Mouse (Mus musculus) T-helper 1 cell (primary cell): ENCODE results near the gene Rita1.

Experiments
- in situ Hi-C: fragments of 300-600 bp; cut with MboI, MseI; formaldehyde crosslinking; loops from one replicate; pipeline ENCODE4 v1.15.1; 2025; ENCODE audit warnings: high pct_unique_total_duplicates

Gene Rita1

DNA sequence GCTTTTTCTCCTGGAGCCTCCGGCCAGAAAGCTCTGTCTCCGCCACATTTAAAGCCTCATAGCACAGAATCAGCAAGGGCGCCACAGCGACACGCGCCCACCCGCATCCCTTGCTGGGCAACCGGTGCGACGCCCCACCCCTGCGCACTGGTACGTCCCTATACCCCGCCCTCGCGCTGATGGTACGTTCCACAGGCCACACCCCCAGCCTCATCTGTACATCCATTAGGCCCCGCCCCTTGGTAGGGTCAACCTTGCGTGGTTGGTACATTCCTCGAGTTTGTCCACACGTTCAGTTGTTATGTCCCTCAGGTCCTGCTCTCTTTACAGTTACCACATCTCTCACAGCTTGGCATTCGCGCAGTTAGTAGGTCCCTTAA is at the start of gene Rita1, which contains the start of gene Ddx54:
TSS of gene Rita1 (minus strand) at position 148 of the 380 bp plus-strand sequence.
TSS of gene Ddx54 (plus strand) at position 298 of the 380 bp plus-strand sequence.
- in situ Hi-C loops, result no loop called here

DNA sequence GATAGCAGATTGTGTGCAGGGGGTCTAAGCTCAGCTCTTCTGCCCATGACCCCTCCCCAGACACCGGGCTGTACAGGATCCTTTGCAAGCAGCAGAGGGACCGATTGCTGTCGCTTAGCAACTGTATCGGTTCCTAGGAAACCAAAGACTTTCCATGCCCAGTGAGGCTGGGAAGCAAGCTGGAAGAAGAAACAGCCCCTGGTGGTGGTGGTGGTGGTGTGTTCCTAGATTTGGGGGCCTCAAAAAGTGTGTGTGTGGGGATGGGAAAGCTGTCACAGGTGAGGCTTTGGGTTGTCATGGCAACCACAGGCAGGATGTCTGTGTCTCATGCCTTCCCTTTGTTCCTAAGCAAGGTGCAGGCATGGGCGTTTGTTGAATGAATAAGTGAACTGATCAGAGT is 48.4 kb upstream of the Rita1 start:
- in situ Hi-C loops, result loop anchor here (5.0 kb wide), 1 partner anchor 39 kb away; no protein-coding TSS in a partner anchor

- in situ Hi-C loops, result no loop called here
These were observed 43.9 kb upstream of the Rita1 start for GRCm38 (mm10) chr5:120656281-120656751.

- in situ Hi-C loops, result no loop called here
These were observed 41.5 kb upstream of the Rita1 start for GRCm38 (mm10) chr5:120653873-120654272.

DNA sequence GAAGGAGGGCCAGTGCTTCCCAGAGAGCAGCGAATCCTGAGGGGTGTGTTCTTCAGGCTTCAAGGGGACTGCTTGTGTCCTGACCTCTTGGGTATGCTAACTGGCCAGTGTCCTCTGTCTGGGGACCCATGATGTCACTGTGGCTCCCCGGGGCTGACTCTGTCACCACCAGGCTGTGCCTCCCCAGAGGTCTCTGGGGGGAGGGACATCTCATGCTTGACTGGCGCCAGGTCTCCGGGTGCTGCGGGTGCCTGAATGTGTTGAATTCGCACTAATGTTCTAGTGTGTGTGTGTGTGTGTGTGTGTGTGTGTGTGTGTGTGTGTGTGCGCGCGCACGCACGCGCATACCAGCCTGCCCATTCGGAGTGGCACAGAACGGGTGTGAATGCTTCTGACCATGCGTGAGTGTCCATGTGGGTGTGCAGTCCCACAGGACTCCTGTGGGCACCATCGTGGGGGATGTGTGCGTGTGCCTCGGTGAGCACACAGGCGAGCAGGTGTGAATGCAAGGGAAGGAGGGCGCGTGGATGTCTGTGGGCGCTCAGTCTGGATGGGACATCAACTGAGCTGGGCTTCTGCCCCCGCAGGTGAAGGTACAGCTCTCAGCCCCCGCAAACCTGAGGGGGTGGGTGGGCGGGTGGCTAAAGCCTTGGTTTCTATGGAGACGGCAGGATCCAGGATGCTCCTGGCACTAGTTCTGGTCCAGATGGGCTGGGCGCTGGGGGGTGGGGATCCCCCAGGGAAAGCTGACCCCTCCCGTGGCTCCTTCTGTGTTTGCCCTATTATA is 40.7 kb upstream of the Rita1 start:
- in situ Hi-C loops, result no loop called here

GRCm38 (mm10) chr5:120651230-120651629 is 38.8 kb upstream of the Rita1 start:
- in situ Hi-C loops, result no loop called here

GRCm38 (mm10) chr5:120649938-120650337 is 37.5 kb upstream of the Rita1 start:
- in situ Hi-C loops, result no loop called here

DNA sequence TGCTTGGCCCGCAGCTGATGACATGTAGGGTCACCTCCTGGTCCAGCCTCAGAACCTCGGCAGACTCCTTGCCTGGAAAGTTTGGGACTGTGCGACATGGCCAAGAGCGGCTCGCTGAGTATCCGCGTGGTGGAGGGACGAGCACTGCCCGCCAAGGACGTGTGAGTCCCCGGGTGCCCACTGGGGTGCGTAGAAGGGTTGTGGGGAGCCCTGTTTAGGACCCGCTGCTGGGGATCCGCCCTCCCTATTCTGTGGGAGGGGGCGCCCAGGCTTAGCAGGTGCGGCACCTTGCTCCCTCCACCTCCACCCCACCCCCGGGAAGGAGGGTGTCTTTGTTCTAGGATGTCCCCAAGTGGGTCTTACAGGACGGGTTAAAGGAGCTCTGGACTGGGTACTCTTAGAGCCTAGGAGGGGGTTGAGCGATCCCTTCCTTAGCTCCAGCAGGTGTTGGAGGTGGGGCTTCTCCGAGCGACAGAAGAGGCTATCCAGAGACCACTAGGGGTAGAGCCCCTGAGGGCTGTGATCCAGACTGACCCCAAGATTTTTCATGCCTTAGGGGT is 37.1 kb upstream of the Rita1 start:
- in situ Hi-C loops, result no loop called here

- in situ Hi-C loops, result no loop called here
These were observed 36.4 kb upstream of the Rita1 start, which contains the start of gene Rasal1 for GRCm38 (mm10) chr5:120648569-120649373. Gene Rasal1 (plus strand): TSS chr5:120648812.

DNA sequence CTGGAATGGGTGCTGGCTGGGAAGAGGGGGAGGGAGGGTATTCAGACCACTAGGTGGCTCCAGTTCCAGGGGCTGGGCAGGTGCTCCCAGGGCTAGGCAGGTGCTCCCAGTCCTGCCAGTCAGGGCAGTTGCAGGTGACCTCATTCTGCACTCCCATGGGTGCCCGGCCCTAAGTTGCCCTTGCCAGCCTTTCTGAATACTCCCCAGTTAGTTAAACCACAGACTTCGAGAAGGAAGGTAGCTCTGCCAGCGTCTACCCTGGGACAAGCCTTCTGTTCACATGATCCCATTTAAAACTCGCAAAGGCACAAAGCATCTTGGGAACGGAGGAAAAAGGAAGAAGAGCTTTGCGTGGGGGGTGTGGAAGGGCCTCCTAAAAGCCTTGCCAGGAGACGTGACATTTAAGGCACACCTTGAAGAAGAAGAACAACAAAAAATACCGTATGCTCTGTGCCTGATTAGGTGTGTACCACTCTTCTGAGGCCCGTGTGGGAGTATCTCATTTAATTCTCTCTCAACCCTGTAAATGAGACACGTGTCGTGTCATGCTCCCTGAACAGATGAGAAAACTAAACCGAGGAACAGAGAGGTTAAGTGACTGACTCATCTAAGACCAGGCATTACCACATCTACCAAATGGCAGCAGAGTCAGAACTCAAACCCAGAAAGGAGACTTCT is 35.6 kb upstream of the Rita1 start:
- in situ Hi-C loops, result no loop called here

- in situ Hi-C loops, result no loop called here
These were observed 35.0 kb upstream of the Rita1 start for GRCm38 (mm10) chr5:120647361-120647760.

- in situ Hi-C loops, result no loop called here
These were observed 33.5 kb upstream of the Rita1 start for GRCm38 (mm10) chr5:120645851-120646250.

- in situ Hi-C loops, result no loop called here
These were observed 31.8 kb upstream of the Rita1 start for GRCm38 (mm10) chr5:120644227-120644626.

DNA sequence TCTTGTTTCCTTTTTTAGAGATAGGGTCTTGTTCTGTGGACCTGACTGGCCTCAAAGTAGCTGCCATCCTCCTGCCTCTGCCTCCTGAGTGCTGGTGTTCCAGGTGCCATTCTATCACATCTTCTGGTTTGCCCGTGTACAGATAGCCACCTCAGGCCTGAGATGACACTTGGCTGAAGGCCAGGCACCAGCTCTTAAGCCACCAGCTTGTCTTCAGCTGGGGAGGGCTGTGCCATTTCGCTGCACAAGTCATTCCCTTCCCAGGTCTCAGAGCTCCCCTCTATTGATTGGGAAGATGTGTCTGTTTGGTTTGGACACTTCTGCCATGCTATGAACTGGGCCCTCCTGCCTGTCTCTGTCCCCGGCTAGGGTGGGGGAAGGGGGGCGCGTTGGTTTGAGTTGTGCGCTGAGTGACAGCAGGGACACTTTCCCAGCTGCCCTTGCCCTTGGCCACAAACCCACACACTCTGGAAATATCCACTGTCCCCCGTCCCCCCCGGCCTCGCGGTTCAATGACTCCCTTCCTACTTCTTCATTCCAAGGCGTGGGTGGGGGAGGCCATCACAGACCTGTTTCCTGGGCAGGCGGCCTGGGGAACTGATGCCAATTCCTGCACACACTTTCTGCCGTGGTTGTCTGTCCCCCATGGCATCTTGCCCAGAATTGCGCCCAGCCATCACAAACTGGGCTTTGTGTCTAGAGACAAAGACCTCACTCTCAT is 31.1 kb upstream of the Rita1 start:
- in situ Hi-C loops, result no loop called here

GRCm38 (mm10) chr5:120640094-120640493 is 27.7 kb upstream of the Rita1 start:
- in situ Hi-C loops, result no loop called here

- in situ Hi-C loops, result no loop called here
These were observed 23.2 kb upstream of the Rita1 start for GRCm38 (mm10) chr5:120635633-120636032.

DNA sequence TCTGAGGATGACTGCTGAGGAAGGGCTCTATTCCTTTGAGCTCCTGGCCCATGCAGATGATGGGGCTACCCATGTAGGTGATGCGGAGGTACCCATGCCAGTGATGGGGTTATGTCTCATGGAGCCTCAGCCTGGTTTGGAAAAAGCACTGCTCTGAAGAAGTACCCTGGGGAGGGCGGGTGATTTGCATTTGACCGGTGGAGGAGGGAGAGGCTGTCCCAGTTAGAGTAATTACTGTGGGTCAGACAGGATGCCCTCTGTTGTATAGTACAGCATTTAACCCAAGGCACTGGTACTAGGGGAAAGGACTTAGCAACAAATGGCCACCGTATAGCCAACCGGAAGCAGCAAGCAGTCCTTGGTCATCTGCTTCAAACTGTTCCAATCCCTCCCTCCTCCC is 22.5 kb upstream of the Rita1 start:
- in situ Hi-C loops, result no loop called here

GRCm38 (mm10) chr5:120634131-120634530 is 21.7 kb upstream of the Rita1 start, which contains the start of gene Cfap73:
Gene Cfap73 (minus strand): TSS chr5:120634235.
- in situ Hi-C loops, result no loop called here

DNA sequence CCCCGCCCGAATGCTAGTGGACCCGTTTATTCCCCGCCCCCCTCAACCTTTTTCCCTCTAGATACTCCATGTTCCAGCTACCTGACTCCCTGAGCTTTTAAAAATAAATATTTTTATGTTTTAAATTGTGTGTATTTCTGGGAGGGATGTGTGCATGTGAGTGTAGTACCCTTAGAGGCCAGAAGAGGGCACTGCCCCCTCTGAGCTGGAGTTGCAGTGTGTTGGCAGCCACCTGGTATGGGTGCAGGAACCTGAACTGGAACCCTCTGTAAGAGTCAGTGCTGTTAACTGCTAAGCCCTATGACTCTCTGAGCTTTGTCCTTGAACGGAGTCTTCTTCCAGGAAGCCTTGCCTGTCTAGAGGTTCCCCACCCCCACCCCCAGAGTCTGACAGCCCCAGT is 19.5 kb upstream of the Rita1 start:
- in situ Hi-C loops, result no loop called here

GRCm38 (mm10) chr5:120631128-120631527 is 18.7 kb upstream of the Rita1 start:
- in situ Hi-C loops, result no loop called here

- in situ Hi-C loops, result no loop called here
These were observed 16.2 kb upstream of the Rita1 start for GRCm38 (mm10) chr5:120628624-120629023.
